Mouse (Mus musculus): ENCODE measurements around the gene Polr2l.

DNA sequence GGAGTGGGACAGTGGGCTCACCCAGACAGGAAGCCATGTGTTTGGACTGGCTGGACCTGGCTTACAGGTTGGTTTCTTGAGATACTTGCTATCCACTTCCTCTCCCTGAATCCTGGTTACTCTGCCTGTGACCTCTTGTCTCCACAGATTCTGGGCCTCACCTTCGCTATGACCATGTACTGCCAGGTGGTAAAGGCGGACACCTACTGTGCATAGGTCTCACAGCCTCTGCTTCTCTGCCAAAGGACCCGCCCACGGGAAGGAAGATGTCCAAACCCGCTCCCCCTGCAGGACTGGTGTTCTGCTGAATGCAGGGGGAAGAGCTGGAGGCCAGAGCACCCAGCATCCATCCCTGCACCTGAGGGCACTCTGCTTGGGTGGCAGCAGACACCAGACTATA is 17.8 kb upstream of the Polr2l start:
- TF ChIP-seq CTCF (IDR thresholded peaks at IDR 0.05; ENCODE audit: borderline replicate concordance, control insufficient read depth, extremely low read depth, insufficient read depth, low read length, poor library complexity) (no peak), POLR2A (IDR thresholded peaks at IDR 0.05; ENCODE audit: control insufficient read depth, extremely low read depth, insufficient read depth, low read length, poor library complexity) (no peak)

Data from thymus, adult 2 months (tissue).